Mouse (Mus musculus): ENCODE results near the gene Deup1. TPM values are rescaled to one million over a fixed set of nuclear protein-coding genes. Genes with fewer than 3 reads are reported as not detected.

Deup1 gene
- polyA plus RNA-seq, 2 experiments, result 0.02 TPM; not detected in 1

GRCm38 (mm10) chr9:15609280-15609930 lies 18.3 kb downstream of the Deup1 start:
- TF ChIP-seq EP300 (IDR thresholded peaks at IDR 0.05; ENCODE audit: low read depth), result no peak
- TF ChIP-seq CTCF (IDR thresholded peaks at IDR 0.05; ENCODE audit: low read depth), result no peak
- H3K4me1 ChIP-seq (replicated peaks; ENCODE audit: control insufficient read depth in 2 of 2, insufficient read depth in 2 of 2, low read length in 1 of 2), result no peaks in the 10 kb centered on the region
- no peaks in the 10 kb centered on the region for H3K36me3 ChIP-seq (replicated peaks; ENCODE audit: control insufficient read depth, insufficient read depth, low read depth)
- H3K9me3 ChIP-seq (ENCODE audit: control insufficient read depth, low read length), result no peaks in the 10 kb centered on the region
- H3K27me3 ChIP-seq (ENCODE audit: control insufficient read depth, insufficient read depth, low read length), result no peaks in the 10 kb centered on the region
- 76% methylated on average over 5 of the region's 5 CpGs for WGBS (ENCODE audit: insufficient replicate concordance)
- ATAC-seq (ENCODE audit: insufficient read depth) (no peak), DNase-seq (ENCODE audit: low read depth in 3 of 3, low spot score in 3 of 3) (no peak)
- H3K4me2 ChIP-seq (ENCODE audit: low read depth), result no peak overlapping the region
- H3K9ac ChIP-seq (replicated peaks), result no peak overlapping the region
- no peak overlapping the region for H3K4me3 ChIP-seq (ENCODE audit: insufficient read depth in 1 of 2, low read depth in 2 of 2, low read length in 2 of 2)
- H3K27ac ChIP-seq, result no peak overlapping the region

GRCm38 (mm10) chr9:15607601-15608000 lies 20.1 kb downstream of the Deup1 start:
- Histone ChIP-seq H3K4me3 (ENCODE audit: insufficient read depth in 1 of 2, low read depth in 2 of 2, low read length in 2 of 2) (no peak overlapping the region), H3K4me2 (ENCODE audit: low read depth) (no peak overlapping the region), H3K27ac (no peak overlapping the region), H3K27me3 (ENCODE audit: control insufficient read depth, insufficient read depth, low read length) (no peaks in the 10 kb centered on the region), H3K4me1 (replicated peaks; ENCODE audit: control insufficient read depth in 2 of 2, insufficient read depth in 2 of 2, low read length in 1 of 2) (no peaks in the 10 kb centered on the region), H3K36me3 (replicated peaks; ENCODE audit: control insufficient read depth, insufficient read depth, low read depth) (no peaks in the 10 kb centered on the region), H3K9me3 (ENCODE audit: control insufficient read depth, low read length) (no peaks in the 10 kb centered on the region), H3K9ac (replicated peaks) (no peak overlapping the region)
- no peak for ATAC-seq (ENCODE audit: insufficient read depth)
- WGBS (ENCODE audit: insufficient replicate concordance), result 60% methylated on average over 2 of the region's 2 CpGs
- no peak for DNase-seq (ENCODE audit: low read depth in 3 of 3, low spot score in 3 of 3)
- TF ChIP-seq CTCF (IDR thresholded peaks at IDR 0.05; ENCODE audit: low read depth) (no peak), EP300 (IDR thresholded peaks at IDR 0.05; ENCODE audit: low read depth) (no peak)

- H3K9ac ChIP-seq (replicated peaks), result no peak overlapping the region
- DNase-seq (ENCODE audit: low read depth in 3 of 3, low spot score in 3 of 3) (no peak), ATAC-seq (ENCODE audit: insufficient read depth) (no peak)
- no peaks in the 10 kb centered on the region for H3K36me3 ChIP-seq (replicated peaks; ENCODE audit: control insufficient read depth, insufficient read depth, low read depth)
- no peak for TF ChIP-seq CTCF (IDR thresholded peaks at IDR 0.05; ENCODE audit: low read depth)
- no peak for TF ChIP-seq EP300 (IDR thresholded peaks at IDR 0.05; ENCODE audit: low read depth)
- H3K4me3 ChIP-seq (ENCODE audit: insufficient read depth in 1 of 2, low read depth in 2 of 2, low read length in 2 of 2), result no peak overlapping the region
- no peaks in the 10 kb centered on the region for H3K9me3 ChIP-seq (ENCODE audit: control insufficient read depth, low read length)
- 64% methylated on average over 8 of the region's 8 CpGs for WGBS (ENCODE audit: insufficient replicate concordance)
- no peaks in the 10 kb centered on the region for H3K27me3 ChIP-seq (ENCODE audit: control insufficient read depth, insufficient read depth, low read length)
- no peak overlapping the region for H3K27ac ChIP-seq
- H3K4me1 ChIP-seq (replicated peaks; ENCODE audit: control insufficient read depth in 2 of 2, insufficient read depth in 2 of 2, low read length in 1 of 2), result no peaks in the 10 kb centered on the region
- no peak overlapping the region for H3K4me2 ChIP-seq (ENCODE audit: low read depth)
Observed at GRCm38 (mm10) chr9:15603156-15603555, 24.6 kb downstream of the Deup1 start.

- H3K4me2 ChIP-seq (ENCODE audit: low read depth), result no peak overlapping the region
- no peak overlapping the region for H3K9ac ChIP-seq (replicated peaks)
- no peak for ATAC-seq (ENCODE audit: insufficient read depth)
- H3K27ac ChIP-seq, result no peak overlapping the region
- no peaks in the 10 kb centered on the region for H3K27me3 ChIP-seq (ENCODE audit: control insufficient read depth, insufficient read depth, low read length)
- H3K36me3 ChIP-seq (replicated peaks; ENCODE audit: control insufficient read depth, insufficient read depth, low read depth), result no peaks in the 10 kb centered on the region
- WGBS (ENCODE audit: insufficient replicate concordance), result 40% methylated on average over 5 of the region's 5 CpGs
- H3K4me3 ChIP-seq (ENCODE audit: insufficient read depth in 1 of 2, low read depth in 2 of 2, low read length in 2 of 2), result no peak overlapping the region
- H3K4me1 ChIP-seq (replicated peaks; ENCODE audit: control insufficient read depth in 2 of 2, insufficient read depth in 2 of 2, low read length in 1 of 2), result no peaks in the 10 kb centered on the region
- DNase-seq (ENCODE audit: low read depth in 3 of 3, low spot score in 3 of 3), result no peak
- H3K9me3 ChIP-seq (ENCODE audit: control insufficient read depth, low read length), result no peaks in the 10 kb centered on the region
- no peak for TF ChIP-seq EP300 (IDR thresholded peaks at IDR 0.05; ENCODE audit: low read depth)
- TF ChIP-seq CTCF (IDR thresholded peaks at IDR 0.05; ENCODE audit: low read depth), result no peak
Observed at GRCm38 (mm10) chr9:15600859-15601540, 26.7 kb downstream of the Deup1 start.

- no peaks in the 10 kb centered on the region for H3K27me3 ChIP-seq (ENCODE audit: control insufficient read depth, insufficient read depth, low read length)
- WGBS (ENCODE audit: insufficient replicate concordance), result 30% methylated on average over 6 of the region's 6 CpGs
- no peak overlapping the region for H3K4me2 ChIP-seq (ENCODE audit: low read depth)
- H3K4me1 ChIP-seq (replicated peaks; ENCODE audit: control insufficient read depth in 2 of 2, insufficient read depth in 2 of 2, low read length in 1 of 2), result no peaks in the 10 kb centered on the region
- H3K36me3 ChIP-seq (replicated peaks; ENCODE audit: control insufficient read depth, insufficient read depth, low read depth), result no peaks in the 10 kb centered on the region
- no peak for DNase-seq (ENCODE audit: low read depth in 3 of 3, low spot score in 3 of 3)
- H3K9ac ChIP-seq (replicated peaks), result no peak overlapping the region
- TF ChIP-seq CTCF (IDR thresholded peaks at IDR 0.05; ENCODE audit: low read depth) (no peak), EP300 (IDR thresholded peaks at IDR 0.05; ENCODE audit: low read depth) (no peak)
- no peak for ATAC-seq (ENCODE audit: insufficient read depth)
- H3K9me3 ChIP-seq (ENCODE audit: control insufficient read depth, low read length), result no peaks in the 10 kb centered on the region
- no peak overlapping the region for H3K4me3 ChIP-seq (ENCODE audit: insufficient read depth in 1 of 2, low read depth in 2 of 2, low read length in 2 of 2)
- H3K27ac ChIP-seq, result no peak overlapping the region
Observed at GRCm38 (mm10) chr9:15600156-15600858, 27.4 kb downstream of the Deup1 start.
